24 mouse cellular contexts compared by ENCODE assay signal in the genomic region with DNA sequence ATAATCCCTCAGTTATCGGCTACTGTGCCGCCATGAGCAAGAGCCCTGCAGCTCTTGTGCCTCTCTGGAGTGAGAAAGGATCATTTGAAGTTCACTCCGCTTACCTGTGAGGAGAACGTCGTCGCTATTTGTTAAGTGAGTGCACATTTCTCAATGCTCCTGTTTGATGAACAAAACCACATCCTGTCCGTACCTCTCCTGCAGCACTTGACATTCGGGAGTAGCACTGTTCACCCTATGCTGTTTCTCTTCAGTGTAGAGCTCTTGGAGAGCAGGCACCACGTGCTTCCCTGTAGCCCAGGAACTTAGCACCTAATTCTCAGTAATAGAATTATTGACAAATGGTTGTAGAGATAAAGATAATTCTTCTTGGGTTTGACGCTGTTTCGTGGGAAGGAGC. TPM values are rescaled to one million over a fixed set of nuclear protein-coding genes. Genes with fewer than 3 reads are reported as not detected.
A peak's percentile ranks its signal among the peaks of the same experiment; 100 is the strongest.
DNase-seq lines count a peak whose midpoint lies in the region; ATAC-seq and TF ChIP-seq lines count a peak whose summit lies in the region.
"Had no signal": no experiment of that assay in that cellular context is flagged by ENCODE, and none has a peak within 500 bp of the region (broad histone marks: within the 10 kb centered on the region; RNA-seq: fewer than 3 reads in every experiment).

No protein-coding gene starts in this region.

- DNase-seq in lung, embryonic 14.5 days: peak; percentile 35
- DNase-seq in lung, postnatal 14 days: no peak
- DNase-seq in lung, postnatal 10 days: peak; percentile 18
- peak; percentile 20 for DNase-seq in thymus, postnatal 14 days
- DNase-seq in left cerebral cortex, postnatal 14 days (ENCODE audit: low spot score in 2 of 2): no peak
- DNase-seq in spleen, postnatal 10 days (ENCODE audit: low spot score in 2 of 2): no peak
- DNase-seq: adrenal gland, postnatal 25 days; cerebellum, adult 11-12 months; cerebellum, postnatal 14 days; forebrain, postnatal 0 days; gastrocnemius, postnatal 36 days; heart, postnatal 10 days; kidney, adult 11 months; layer of hippocampus, postnatal 36 days; right cerebral cortex, adult 18-20 months; spleen, adult 18-20 months had no signal

- no peaks in the 10 kb centered on the region for H3K9me3 ChIP-seq in lung, embryonic 14.5 days (ENCODE audit: low read depth, low read length)
- H3K9me3 ChIP-seq: forebrain, embryonic 10.5 days; heart, embryonic 10.5 days; limb, embryonic 15.5 days had no signal

- no peaks in the 10 kb centered on the region for H3K27me3 ChIP-seq in lung, embryonic 14.5 days (ENCODE audit: insufficient read depth, low read length)
- H3K27me3 ChIP-seq: limb, embryonic 15.5 days; Patski had no signal

- no peak overlapping the region for H3K9ac ChIP-seq in lung, embryonic 14.5 days
- H3K9ac ChIP-seq: forebrain, postnatal 0 days; hindbrain, embryonic 14.5 days; limb, embryonic 15.5 days had no signal

- no peak overlapping the region for H3K4me2 ChIP-seq in lung, embryonic 14.5 days
- H3K4me2 ChIP-seq: hindbrain, embryonic 14.5 days; limb, embryonic 15.5 days had no signal

- no peak for TF ChIP-seq CTCF in lung, embryonic 14.5 days (IDR thresholded peaks at IDR 0.05; ENCODE audit: low read depth)

- WGBS in lung, embryonic 14.5 days: 65% methylated on average over 11 of the region's 11 CpGs

- H3K4me3 ChIP-seq in lung, embryonic 14.5 days (ENCODE audit: low read depth, low read length): no peak overlapping the region
- H3K4me3 ChIP-seq: forebrain, embryonic 10.5 days; heart, embryonic 10.5 days; limb, embryonic 15.5 days had no signal

- ATAC-seq in lung, embryonic 14.5 days (ENCODE audit: insufficient read depth): peak; percentile 80
- peak; percentile 86 for ATAC-seq in activated CD4-positive, CD25-positive, alpha-beta regulatory T cell, adult 4 months
- ATAC-seq: forebrain, postnatal 0 days; midbrain, embryonic 16.5 days; Patski had no signal

- intact Hi-C loops in left cerebral cortex, postnatal 14 days (cut with DNase I): no loop called here

- no peaks in the 10 kb centered on the region for H3K4me1 ChIP-seq in lung, embryonic 14.5 days (ENCODE audit: insufficient read depth)
- H3K4me1 ChIP-seq: limb, embryonic 15.5 days had no signal

- H3K36me3 ChIP-seq in lung, embryonic 14.5 days (ENCODE audit: insufficient read depth): no peaks in the 10 kb centered on the region

- no peak overlapping the region for H3K27ac ChIP-seq in lung, embryonic 14.5 days (ENCODE audit: low read depth)
- H3K27ac ChIP-seq: forebrain, embryonic 10.5 days; heart, embryonic 10.5 days; hindbrain, embryonic 14.5 days; kidney, postnatal 0 days; limb, embryonic 15.5 days had no signal

RNA-seq across cellular contexts. Expression of gene Atp1b1, which starts 44.5 kb away (rescaled TPM):
- polyA plus RNA-seq in lung, embryonic 14.5 days (2014; fragmentation: Nextera tagmentation; extraction: Ambion mirVana): 23.7 and 32.9 TPM in 2 replicates
- polyA plus RNA-seq in activated CD4-positive, CD25-positive, alpha-beta regulatory T cell, adult 4 months (2017; shearing (Covaris generic)): 1 to 10 TPM; 1.7 to 2.2 TPM
- total RNA-seq in left cerebral cortex, postnatal 14 days (2021): 1,000 to 10,000 TPM; 1,826 to 1,842 TPM

Comparison
In these comparisons a context has a peak if more than half of its experiments do, and no peak if none do; other contexts are left out.
1. DNase-seq: peak in lung, embryonic 14.5 days (single experiment), lung, postnatal 10 days (single experiment) and thymus, postnatal 14 days (single experiment); none in lung, postnatal 14 days (single experiment), left cerebral cortex, postnatal 14 days (0 of 2) and spleen, postnatal 10 days (0 of 2).